Mouse (Mus musculus) NIH3T3 (cell line): ENCODE results near the gene Hfm1.

Source experiments
- DNase-seq: peaks from one replicate; pipeline ENCODE4 v3.0.0-alpha.2; 2012; ENCODE audit warnings: low read depth

Gene Hfm1

DNA sequence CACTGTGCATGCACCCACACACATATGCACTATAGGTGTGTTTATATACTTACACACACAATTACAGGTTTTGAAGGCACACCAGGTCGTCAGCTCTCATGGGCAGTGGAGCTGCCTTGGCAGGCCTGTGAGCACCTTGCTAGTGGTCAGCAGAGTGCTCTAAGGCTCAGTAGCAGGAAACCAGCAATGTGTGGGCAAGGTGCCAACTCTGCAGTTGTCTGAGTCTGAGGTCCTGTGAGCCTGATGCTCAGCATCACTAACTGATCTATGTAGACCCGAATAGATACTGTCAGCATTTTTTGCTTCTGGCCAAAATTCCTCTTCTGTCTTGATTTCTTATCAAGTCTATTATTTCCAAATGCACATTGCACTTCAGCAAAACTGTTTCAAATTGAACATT is 82.2 kb downstream of the Hfm1 start:
- no peak for DNase-seq

GRCm38 (mm10) chr5:106833025-106833424 is 93.1 kb downstream of the Hfm1 start:
- DNase-seq = no peak

- peak; percentile 7 for DNase-seq
These were observed 94.7 kb downstream of the Hfm1 start for GRCm38 (mm10) chr5:106831401-106831800.

DNA sequence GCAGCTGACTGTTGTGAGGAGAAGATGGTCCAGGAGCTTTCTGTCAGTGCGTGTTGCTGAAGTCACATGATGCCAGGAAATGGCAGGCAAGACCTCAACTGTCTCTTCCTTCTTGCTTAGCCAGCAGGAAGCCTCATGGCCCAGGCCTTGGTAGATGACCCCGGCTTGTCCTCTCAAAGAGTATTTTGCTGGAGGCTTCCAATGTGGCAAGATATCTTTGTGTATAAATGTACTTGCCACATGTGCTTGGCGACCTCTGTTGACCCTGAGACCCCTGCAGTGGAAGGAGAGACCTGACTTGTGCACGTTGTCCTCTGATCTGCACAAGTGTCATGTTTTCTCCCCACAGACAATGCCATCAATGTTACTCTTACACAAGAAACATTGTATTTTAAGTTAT is 95.3 kb downstream of the Hfm1 start:
- DNase-seq = no peak

GRCm38 (mm10) chr5:106826740-106827139 is 99.4 kb downstream of the Hfm1 start:
- no peak for DNase-seq

DNA sequence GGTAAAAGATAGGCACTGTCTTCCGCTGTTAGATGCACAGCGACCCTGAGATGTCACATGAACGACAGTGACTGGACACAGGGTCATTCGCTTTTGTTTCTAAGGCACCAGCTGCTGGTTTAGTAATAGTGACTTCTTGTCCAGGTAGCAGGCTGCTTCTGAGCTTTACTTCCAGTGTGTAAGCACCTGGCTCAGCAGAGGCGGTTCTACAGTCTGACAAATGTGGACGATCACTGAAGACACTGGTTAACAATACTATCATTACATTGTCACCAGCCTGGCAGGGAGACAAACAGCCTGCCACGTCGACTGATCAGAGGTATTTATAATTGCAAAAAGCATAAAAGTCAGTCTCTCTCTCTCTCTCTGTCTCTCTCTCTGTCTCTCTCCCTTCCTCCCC is 100.1 kb downstream of the Hfm1 start:
- no peak for DNase-seq

GRCm38 (mm10) chr5:106825301-106825853 is 100.7 kb downstream of the Hfm1 start:
- no peak for DNase-seq

GRCm38 (mm10) chr5:106824716-106825115 is 101.4 kb downstream of the Hfm1 start:
- DNase-seq = no peak

GRCm38 (mm10) chr5:106819630-106820029 is 106.5 kb downstream of the Hfm1 start:
- DNase-seq = no peak

DNA sequence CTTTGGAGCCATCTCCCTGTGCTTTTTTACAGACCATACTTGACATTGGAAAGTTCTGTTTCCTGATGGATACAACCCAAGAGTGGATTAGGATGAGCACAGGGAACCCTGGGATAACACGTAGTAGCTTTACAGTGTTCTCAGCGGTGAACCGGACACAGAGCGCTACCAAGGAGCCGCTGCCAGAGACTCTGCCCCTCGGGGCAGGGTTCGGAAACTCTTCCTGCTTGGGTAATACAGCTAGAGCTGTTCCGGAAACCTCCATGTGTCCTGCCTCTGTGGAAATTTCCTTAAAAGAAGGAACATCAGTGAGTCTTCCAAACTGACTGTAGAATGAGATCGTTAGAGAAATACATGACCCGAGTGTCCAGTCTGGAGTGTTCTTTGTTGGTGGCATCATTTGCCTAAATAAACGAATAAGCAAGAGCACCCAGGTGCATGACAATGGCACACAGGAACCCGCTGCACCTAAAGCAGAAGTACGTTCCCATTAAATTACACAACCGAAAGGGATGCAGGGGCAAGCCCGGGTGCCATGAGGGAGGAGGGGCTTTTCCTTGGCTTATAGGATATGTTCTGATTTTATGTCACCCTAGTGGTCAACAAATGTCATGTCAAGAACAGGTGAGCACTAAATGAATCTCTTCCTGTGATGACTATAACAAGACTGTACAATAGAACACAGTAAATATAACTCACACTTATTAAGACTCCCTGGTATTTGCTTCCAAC is 110.0 kb downstream of the Hfm1 start:
- DNase-seq = no peak

- no peak for DNase-seq
These were observed 111.5 kb downstream of the Hfm1 start for GRCm38 (mm10) chr5:106814611-106815010.

DNA sequence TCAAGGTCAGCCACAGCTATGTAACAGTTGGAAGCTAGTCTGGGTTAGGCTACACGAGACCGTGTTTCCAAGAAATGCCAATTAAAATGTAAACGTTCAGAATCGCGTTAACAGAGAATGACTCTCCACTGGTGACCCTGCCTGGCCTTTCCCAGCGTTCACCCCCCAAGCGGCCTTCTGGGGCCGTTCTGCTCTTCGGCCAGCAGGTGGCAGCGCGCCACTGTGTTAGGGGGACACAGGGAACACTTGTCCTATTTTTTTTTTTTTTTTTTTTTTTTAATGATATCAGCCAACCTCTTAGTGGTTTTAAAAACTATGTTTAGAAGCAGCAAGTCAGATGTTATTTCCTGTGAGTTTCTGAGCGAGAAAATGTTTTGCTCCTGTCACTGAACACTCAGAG is 123.0 kb downstream of the Hfm1 start:
- DNase-seq = peak; percentile 83

DNA sequence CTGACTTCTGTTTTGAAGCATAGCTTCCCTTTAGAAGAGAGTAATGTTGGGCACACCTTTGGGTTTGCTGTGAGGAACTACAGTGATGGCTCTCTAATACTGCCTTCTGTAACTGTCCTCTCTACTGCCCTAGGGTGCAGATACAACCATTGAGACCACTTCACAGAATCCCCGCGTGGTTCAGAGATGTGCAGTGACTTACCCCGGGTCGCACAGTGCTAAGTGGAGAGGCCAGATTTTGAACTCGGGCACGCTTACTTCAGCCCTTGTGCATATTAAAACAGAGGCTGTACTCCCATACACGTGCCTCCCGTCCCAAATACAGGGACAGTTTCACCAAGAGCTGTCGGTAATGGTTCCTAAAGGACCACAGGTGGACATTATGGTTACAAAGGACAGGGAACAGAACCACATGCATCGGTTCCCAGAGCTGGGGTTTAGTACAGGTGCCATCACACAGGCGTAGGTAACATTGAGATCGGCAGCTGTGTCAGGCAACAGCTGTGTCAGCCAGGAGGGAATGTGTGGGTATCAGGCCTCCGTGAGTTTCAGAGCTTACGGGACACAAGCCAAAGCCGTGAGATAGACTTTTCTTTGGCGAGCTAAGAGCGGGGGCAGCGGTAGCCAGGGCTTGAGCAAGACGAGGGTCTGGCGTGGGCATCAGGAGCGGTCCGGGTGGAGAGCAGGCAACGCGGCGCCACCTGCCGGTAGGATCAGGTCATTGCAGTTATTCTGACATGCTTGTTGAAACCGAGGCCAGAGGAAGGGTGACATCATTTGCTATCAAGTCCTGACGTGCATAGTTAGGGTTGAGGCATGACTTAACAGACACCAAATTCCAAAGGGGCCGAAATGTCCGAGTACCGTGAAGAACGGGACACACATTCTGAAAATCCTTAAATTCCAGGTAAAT is 124.0 kb downstream of the Hfm1 start:
- DNase-seq = peak; percentile 87

GRCm38 (mm10) chr5:106801215-106801863 is 124.8 kb downstream of the Hfm1 start:
- DNase-seq = no peak

DNA sequence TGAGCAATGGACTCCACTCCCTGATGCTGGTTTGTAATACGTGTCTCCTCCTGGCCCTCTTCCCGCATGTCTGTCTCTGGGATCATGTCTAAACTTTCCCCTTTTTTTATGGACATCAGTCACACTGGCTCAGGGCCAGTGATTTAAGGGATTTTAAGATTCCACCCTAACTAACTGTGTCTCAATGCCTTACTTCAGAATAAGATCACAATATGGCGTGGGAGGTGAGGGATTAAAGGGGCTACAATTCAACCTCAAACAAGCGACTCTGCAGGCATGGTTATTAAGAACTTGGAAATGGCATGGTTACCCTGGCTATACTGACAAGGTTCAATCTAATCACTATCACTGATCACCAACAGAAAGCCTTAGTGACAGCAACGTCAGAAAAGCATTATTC is 128.2 kb downstream of the Hfm1 start:
- no peak for DNase-seq

DNA sequence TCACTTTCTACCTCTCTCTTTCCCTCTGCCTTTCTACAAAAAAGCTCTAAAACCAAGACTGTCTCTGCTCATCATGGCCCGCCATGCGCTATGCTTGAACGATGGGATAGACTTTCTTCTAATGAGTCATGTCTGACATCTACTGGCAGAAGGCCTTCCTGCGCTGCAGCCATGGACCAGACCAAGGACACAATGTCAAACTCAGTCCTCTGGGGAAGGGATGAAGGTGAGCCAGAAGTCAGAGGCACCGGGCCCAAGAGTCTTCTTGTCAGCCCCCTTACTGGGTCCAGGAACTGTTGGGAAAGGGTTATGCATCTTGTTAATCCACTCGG is 134.9 kb downstream of the Hfm1 start:
- DNase-seq = no peak

DNA sequence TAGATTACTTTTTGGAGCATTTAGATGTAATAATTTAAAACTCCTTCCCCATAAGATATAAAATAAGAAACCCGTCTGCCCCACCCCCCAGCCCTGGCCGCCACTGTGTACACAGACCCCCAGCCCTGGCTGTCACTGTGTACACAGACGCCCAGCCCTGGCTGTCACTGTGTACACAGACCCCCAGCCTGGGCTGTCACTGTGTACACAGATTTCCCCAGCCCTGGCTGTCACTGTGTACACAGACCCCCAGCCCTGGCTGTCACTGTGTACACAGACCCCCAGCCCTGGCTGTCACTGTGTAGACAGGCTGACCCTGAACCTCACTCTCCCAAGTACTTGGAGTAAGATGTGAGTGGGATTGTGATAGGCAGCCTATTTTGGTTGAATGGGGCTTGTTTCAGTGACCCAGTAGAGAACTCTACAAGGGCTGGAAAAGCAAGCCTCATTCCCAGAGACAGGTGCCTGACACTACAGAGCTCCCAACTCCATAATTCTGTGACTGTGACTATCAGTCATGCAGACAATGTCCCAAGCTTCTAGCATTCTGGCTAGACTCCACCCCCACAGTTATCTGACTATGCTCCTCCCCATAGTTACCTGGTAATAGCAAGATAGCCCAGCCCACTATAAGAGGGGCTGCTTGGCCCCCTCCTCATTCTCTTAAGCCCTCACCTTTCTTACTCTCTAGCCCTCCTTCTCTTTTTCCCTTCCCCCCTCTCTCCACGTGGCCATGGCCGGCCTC is 135.5 kb downstream of the Hfm1 start:
- no peak for DNase-seq
